Mouse (Mus musculus) myocyte (in vitro differentiated cells): ENCODE results near the gene 5031439G07Rik. TPM values are rescaled to one million over a fixed set of nuclear protein-coding genes. Genes with fewer than 3 reads are reported as not detected.
"Not testable (repeated sequence)": the region's sequence is repeated elsewhere in the genome, so short reads cannot be mapped to it uniquely, and the experiment has no call there.

Source experiments
- H3K27me3 ChIP-seq: one replicate; pipeline ENCODE4 v1.6.1; 2011; ENCODE audit not compliant: control insufficient read depth, insufficient read depth, insufficient read length
- H3K36me3 ChIP-seq: one replicate; pipeline ENCODE4 v1.6.1; 2011; ENCODE audit not compliant: control insufficient read depth, insufficient read depth
- H3K4me2 ChIP-seq: one replicate; pipeline ENCODE4 v1.6.1; 2011; ENCODE audit warnings: low read depth, control low read depth
- H3K4me3 ChIP-seq: one replicate; pipeline ENCODE4 v1.5.1; 2011; ENCODE audit warnings: mild to moderate bottlenecking, control low read depth, moderate library complexity
- H3K79me2 ChIP-seq: one replicate; pipeline ENCODE4 v1.6.1; 2011; ENCODE audit not compliant: control insufficient read depth, insufficient read depth
- H3ac ChIP-seq: one replicate; pipeline ENCODE4 v1.6.1; 2011; ENCODE audit not compliant: control insufficient read depth, insufficient read length
- CEBPB ChIP-seq: IDR thresholded peaks from 2 replicates; pipeline ENCODE4 v1.6.1; 2011; ENCODE audit warnings: mild to moderate bottlenecking, moderate library complexity; ENCODE audit not compliant: poor library complexity, insufficient read depth, severe bottlenecking
- E2F4 ChIP-seq: IDR thresholded peaks from one replicate; pipeline ENCODE4 v1.6.1; 2011; ENCODE audit warnings: mild to moderate bottlenecking, control low read depth, moderate library complexity; ENCODE audit not compliant: insufficient read depth
- MAX ChIP-seq: IDR thresholded peaks from one replicate; pipeline ENCODE4 v1.6.1; 2011; ENCODE audit warnings: low read depth, mild to moderate bottlenecking, control low read depth
- MYOD1 ChIP-seq, 3 experiments: IDR thresholded peaks; one replicate each; pipeline ENCODE4 v1.6.1; 2011; ENCODE audit warnings: control low read depth in 2 of 3, low read depth in 2 of 3, mild to moderate bottlenecking in 2 of 3, moderate library complexity in 1 of 3; ENCODE audit not compliant: insufficient read length in 2 of 3, control insufficient read depth in 1 of 3
- MYOG ChIP-seq, 3 experiments: IDR thresholded peaks; one replicate each; pipeline ENCODE4 v1.6.1; 2011; ENCODE audit warnings: control low read depth in 2 of 3, low read depth in 2 of 3, mild to moderate bottlenecking in 2 of 3; ENCODE audit not compliant: insufficient read length in 2 of 3, control insufficient read depth in 1 of 3, insufficient read depth in 1 of 3
- POLR2A ChIP-seq: IDR thresholded peaks from one replicate; pipeline ENCODE4 v1.6.1; 2011; ENCODE audit warnings: low read depth, mild to moderate bottlenecking, control low read depth, moderate library complexity; ENCODE audit not compliant: insufficient read length
- REST ChIP-seq: IDR thresholded peaks from one replicate; pipeline ENCODE4 v1.6.1; 2011; ENCODE audit warnings: mild to moderate bottlenecking, control low read depth, moderate library complexity; ENCODE audit not compliant: insufficient read depth, insufficient read length
- TCF3 ChIP-seq: IDR thresholded peaks from one replicate; pipeline ENCODE4 v1.6.1; 2011; ENCODE audit warnings: low read depth, control low read depth; ENCODE audit not compliant: insufficient read length
- USF1 ChIP-seq: IDR thresholded peaks from one replicate; pipeline ENCODE4 v1.6.1; 2011; ENCODE audit warnings: low read depth, mild to moderate bottlenecking, control low read depth, moderate library complexity
- polyA plus RNA-seq: library from polyadenylated mRNA; unstranded; fragments of >200 nt; fragmentation: generic; extraction: Trizol; gene quantifications from one replicate; pipeline ENCODE4 v1.2.1, GENCODE M21; 2012; ENCODE audit warnings: missing spikeins

5031439G07Rik gene
- polyA plus RNA-seq, 1 experiment = 44.0 TPM

DNA sequence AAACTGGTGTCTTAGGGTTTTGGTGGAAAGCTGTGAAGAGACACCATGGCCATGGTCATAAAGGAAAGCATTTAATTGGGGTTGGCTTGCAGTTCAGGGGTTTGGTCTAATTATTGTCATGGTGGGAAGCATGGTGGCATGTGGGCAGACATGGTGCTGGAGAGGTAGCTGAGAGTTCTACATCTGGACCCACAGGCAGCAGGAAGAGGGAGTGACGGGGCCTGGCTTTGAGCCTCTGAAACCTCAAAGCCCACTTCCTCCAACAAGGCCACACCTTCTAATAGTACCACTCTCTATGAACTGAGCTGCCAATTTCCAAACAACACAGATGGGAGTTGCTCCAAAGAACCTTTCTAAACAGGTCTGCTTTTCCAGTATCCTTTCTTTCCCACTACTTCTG, 91.7 kb downstream of the 5031439G07Rik start:
- H3K79me2 ChIP-seq = no peaks in the 10 kb centered on the region
- TF ChIP-seq MYOG (IDR thresholded peaks at IDR 0.05; ENCODE audit: control insufficient read depth in 1 of 3, insufficient read depth in 1 of 3, insufficient read length in 2 of 3, low read depth in 2 of 3) (no peak), MYOD1 (IDR thresholded peaks at IDR 0.05; ENCODE audit: control insufficient read depth in 1 of 3, insufficient read length in 2 of 3, low read depth in 2 of 3) (no peak), REST (no peak), MAX (no peak), E2F4 (no peak), TCF3 (no peak), CEBPB (no peak), USF1 (no peak), POLR2A (no peak)
- H3K36me3 ChIP-seq = no peaks in the 10 kb centered on the region
- H3ac ChIP-seq = no peak overlapping the region
- no peak overlapping the region for H3K4me2 ChIP-seq
- H3K4me3 ChIP-seq = no peak overlapping the region
- peaks cover 36% of the 10 kb centered on the region for H3K27me3 ChIP-seq

DNA sequence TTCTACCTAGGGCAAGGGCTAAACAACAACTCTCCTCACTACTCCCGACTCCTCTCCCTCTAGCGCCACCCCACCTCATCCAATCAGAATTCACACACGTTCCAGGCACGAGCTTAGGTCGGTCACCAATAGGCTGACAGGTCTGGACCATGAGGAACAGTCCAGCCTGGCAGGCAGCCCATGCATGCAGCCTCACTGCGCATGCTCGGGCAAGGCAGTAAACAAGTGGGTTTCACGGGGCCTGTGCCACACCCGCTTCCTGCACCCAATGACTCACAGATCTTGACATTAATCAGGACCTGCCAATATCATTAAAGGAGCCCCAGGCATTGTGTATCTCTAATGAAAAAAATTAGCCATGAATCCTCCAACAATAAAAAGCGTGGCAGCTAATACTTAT, 92.1 kb downstream of the 5031439G07Rik start:
- not testable (repeated sequence) for H3K79me2 ChIP-seq, H3K4me3 ChIP-seq, H3ac ChIP-seq, H3K4me2 ChIP-seq, H3K36me3 ChIP-seq
- H3K27me3 ChIP-seq = peaks cover 32% of the 10 kb centered on the region

Other genes with a start within 250 kb of the 5031439G07Rik start
- gene Phf21b, start 132.5 kb downstream of the 5031439G07Rik start, polyA plus RNA-seq = 0.18 TPM
- gene Gm29666, start 68.5 kb downstream of the 5031439G07Rik start, polyA plus RNA-seq = 0.10 TPM
- 31.0 TPM for gene Nup50, start 65.1 kb downstream of the 5031439G07Rik start, polyA plus RNA-seq
- not detected for gene Upk3a, start 28.6 kb upstream of the 5031439G07Rik start, polyA plus RNA-seq
- 16.0 TPM for gene Fam118a, start 40.4 kb upstream of the 5031439G07Rik start, polyA plus RNA-seq
- 0.02 TPM for gene Smc1b, start 143.4 kb upstream of the 5031439G07Rik start, polyA plus RNA-seq
- not detected for gene Ribc2, start 143.5 kb upstream of the 5031439G07Rik start, polyA plus RNA-seq
- gene Fbln1, start 217.4 kb upstream of the 5031439G07Rik start, polyA plus RNA-seq = 13.4 TPM